Mouse (Mus musculus): Measurements from ENCODE around the gene Trip4.
"Not testable (repeated sequence)": the region's sequence is repeated elsewhere in the genome, so short reads cannot be mapped to it uniquely, and the experiment has no call there.

Trip4 gene

DNA sequence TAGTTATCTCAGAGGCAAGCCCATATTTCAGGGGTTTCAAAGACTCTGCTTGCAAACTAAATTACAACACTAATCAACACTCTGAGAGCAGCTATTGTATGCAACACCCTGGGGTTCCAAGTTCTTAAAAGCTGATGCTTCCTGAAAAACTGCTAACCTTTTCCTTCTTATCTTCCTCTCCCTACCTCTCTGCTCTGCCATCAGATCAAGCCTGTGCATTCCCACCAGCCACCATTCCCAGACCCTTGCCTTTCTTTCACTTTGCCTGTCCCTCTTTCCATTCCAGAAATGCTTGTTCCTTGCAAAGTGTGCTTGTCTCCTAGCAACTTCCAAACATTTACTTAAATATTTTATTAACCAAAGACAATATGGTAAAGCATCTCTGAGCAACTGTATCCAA lies 116.7 kb downstream of the Trip4 start:
- no peak for DNase-seq

DNA sequence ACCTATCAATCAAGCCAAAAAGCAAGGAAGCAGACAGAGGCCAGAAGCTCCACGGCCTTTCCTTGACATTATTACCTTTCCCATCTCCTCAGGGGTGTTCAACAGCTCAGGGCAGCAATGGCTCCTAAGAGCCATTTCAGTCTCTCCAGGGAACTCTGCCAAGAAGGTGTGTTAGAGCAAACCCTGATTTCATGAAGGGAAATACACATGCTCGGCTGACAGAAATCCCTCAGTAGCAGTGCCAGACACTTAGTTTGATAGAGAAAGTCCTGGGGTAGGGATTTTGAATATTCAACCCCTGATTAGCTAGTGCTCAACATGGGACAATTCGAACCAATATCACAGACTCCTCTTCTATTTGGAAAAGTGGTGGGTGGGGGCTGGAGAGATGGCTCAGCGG lies 117.5 kb downstream of the Trip4 start:
- DNase-seq = no peak

DNA sequence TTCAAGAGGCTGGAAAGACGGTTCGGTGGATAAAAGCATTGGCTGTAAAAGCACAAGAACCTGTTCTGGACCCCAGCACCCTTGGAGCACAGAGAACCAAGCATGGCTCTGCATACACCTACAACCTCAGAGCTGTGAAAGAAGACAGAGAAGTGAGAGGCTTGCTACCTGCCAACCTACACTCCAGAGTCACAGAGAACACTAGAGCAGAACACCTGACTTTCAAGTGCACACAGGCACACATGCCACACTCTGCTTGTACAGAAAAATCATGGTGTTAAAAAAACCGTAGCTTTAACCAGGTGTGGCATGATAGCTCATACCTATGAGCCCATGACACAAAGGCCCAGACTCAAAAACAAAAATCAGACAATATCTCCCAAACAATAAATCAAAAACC lies 118.8 kb downstream of the Trip4 start:
- DNase-seq = no peak

GRCm38 (mm10) chr9:65788556-65788955 lies 120.0 kb downstream of the Trip4 start:
- no peak for DNase-seq

- no peak for DNase-seq
Observed at GRCm38 (mm10) chr9:65787829-65788344, 120.7 kb downstream of the Trip4 start.

- peak; percentile 80 for DNase-seq
Observed at GRCm38 (mm10) chr9:65786885-65787787, 121.5 kb downstream of the Trip4 start.

GRCm38 (mm10) chr9:65785772-65786368 lies 122.7 kb downstream of the Trip4 start:
- no peak for DNase-seq

GRCm38 (mm10) chr9:65779619-65780018 lies 129.0 kb downstream of the Trip4 start:
- DNase-seq = not testable (repeated sequence)

All from kidney, adult 9 months (tissue).